Mouse (Mus musculus) gastrocnemius, postnatal 14 days (tissue): ENCODE data around the gene Fndc11. TPM values are rescaled to one million over a fixed set of nuclear protein-coding genes. Genes with fewer than 3 reads are reported as not detected.
A peak's percentile ranks its signal among the peaks of the same experiment; 100 is the strongest.
"Not testable (repeated sequence)": the region's sequence is repeated elsewhere in the genome, so short reads cannot be mapped to it uniquely, and the experiment has no call there.

ENCODE experiments used
- DNase-seq: peaks from one replicate; pipeline ENCODE4 v3.0.0; 2021; ENCODE audit warnings: mixed read lengths
- intact Hi-C: fragments of 180-260 bp; cut with DNase I; formaldehyde crosslinking; loops from one replicate; pipeline ENCODE4 v1.15.1; 2025; ENCODE audit warnings: low total_unique reads
- long read RNA-seq, 2 experiments: library from polyadenylated mRNA; stranded (forward); transcript quantifications; one replicate each; pipeline ENCODE4 v2.0.0; 2021
- total RNA-seq, 2 experiments: library from RNA; stranded (reverse); gene quantifications; 2 replicates each; pipeline ENCODE4 v1.2.3; 2021

Gene Fndc11
- total RNA-seq = not detected
- long read RNA-seq, experiment 1 = 0 reads
- long read RNA-seq, experiment 2 = 0 reads

- intact Hi-C loops = no loop called here
- DNase-seq = peak; percentile 75
These were observed at the start of gene Fndc11 for GRCm38 (mm10) chr2:181219538-181220216. Gene Fndc11 (plus strand): TSS chr2:181220013.

- no peak for DNase-seq
- intact Hi-C loops = no loop called here
These were observed 45.2 kb upstream of the Fndc11 start for GRCm38 (mm10) chr2:181174646-181175045.

- no peak for DNase-seq
- intact Hi-C loops = no loop called here
These were observed 41.8 kb upstream of the Fndc11 start for GRCm38 (mm10) chr2:181178015-181178414.

GRCm38 (mm10) chr2:181178471-181178870, 41.3 kb upstream of the Fndc11 start:
- DNase-seq = no peak
- intact Hi-C loops = no loop called here

GRCm38 (mm10) chr2:181180898-181181297, 38.9 kb upstream of the Fndc11 start:
- intact Hi-C loops = loop anchor here (5.0 kb wide), 1 partner anchor 151 kb away; no protein-coding TSS in a partner anchor
- no peak for DNase-seq

- intact Hi-C loops = no loop called here
These were observed 33.2 kb upstream of the Fndc11 start for GRCm38 (mm10) chr2:181186635-181187034.

GRCm38 (mm10) chr2:181187121-181188000, 32.5 kb upstream of the Fndc11 start, which contains the start of gene Ppdpf:
Gene Ppdpf (plus strand): TSS chr2:181187247.
- DNase-seq = peak; percentile 91
- intact Hi-C loops = no loop called here

More at GRCm38 (mm10) chr2:181186635-181187034, 33.2 kb upstream of the Fndc11 start:
- peak; percentile 80 for DNase-seq

- no peak for DNase-seq
- intact Hi-C loops = no loop called here
These were observed 31.1 kb upstream of the Fndc11 start for GRCm38 (mm10) chr2:181188681-181189080.

GRCm38 (mm10) chr2:181189321-181189720, 30.5 kb upstream of the Fndc11 start:
- no peak for DNase-seq
- intact Hi-C loops = no loop called here

GRCm38 (mm10) chr2:181191385-181191784, 28.4 kb upstream of the Fndc11 start:
- DNase-seq, intact Hi-C loops: not testable (repeated sequence)

GRCm38 (mm10) chr2:181191936-181192335, 27.9 kb upstream of the Fndc11 start:
- intact Hi-C loops = no loop called here
- no peak for DNase-seq

GRCm38 (mm10) chr2:181193044-181193443, 26.8 kb upstream of the Fndc11 start:
- no peak for DNase-seq
- intact Hi-C loops = no loop called here

GRCm38 (mm10) chr2:181196628-181197300, 23.0 kb upstream of the Fndc11 start:
- no peak for DNase-seq
- intact Hi-C loops = no loop called here

GRCm38 (mm10) chr2:181201606-181202005, 18.2 kb upstream of the Fndc11 start:
- intact Hi-C loops = no loop called here
- DNase-seq = no peak

GRCm38 (mm10) chr2:181202422-181202821, 17.4 kb upstream of the Fndc11 start, which contains the start of gene Ptk6:
Gene Ptk6 (minus strand): TSS chr2:181202789.
- DNase-seq = no peak
- intact Hi-C loops = no loop called here

GRCm38 (mm10) chr2:181202886-181203285, 16.9 kb upstream of the Fndc11 start:
- intact Hi-C loops = no loop called here
- no peak for DNase-seq

- intact Hi-C loops = no loop called here
- DNase-seq = no peak
These were observed 14.1 kb upstream of the Fndc11 start for GRCm38 (mm10) chr2:181205678-181206077.

- intact Hi-C loops = no loop called here
- no peak for DNase-seq
These were observed 13.7 kb upstream of the Fndc11 start for GRCm38 (mm10) chr2:181206118-181206517.

- DNase-seq = no peak
- intact Hi-C loops = no loop called here
These were observed 7.3 kb upstream of the Fndc11 start for GRCm38 (mm10) chr2:181212389-181213020.
